Mouse (Mus musculus) CH12.LX (cell line): Measurements from ENCODE around the gene Zfp518b. TPM values are rescaled to one million over a fixed set of nuclear protein-coding genes. Genes with fewer than 3 reads are reported as not detected.

Source experiments
- DNase-seq: peaks from one replicate; pipeline ENCODE4 v3.0.0-alpha.2; 2013; ENCODE audit errors: extremely low read depth
- H3K27ac ChIP-seq: 2 replicates; pipeline ENCODE4 v1.5.1; 2012; ENCODE audit warnings: low read depth, mild to moderate bottlenecking, control low read depth, moderate library complexity; ENCODE audit not compliant: insufficient read depth
- H3K27me3 ChIP-seq: replicated peaks from 2 replicates; pipeline ENCODE3; 2012; ENCODE audit warnings: inconsistent platforms
- H3K36me3 ChIP-seq, 2 experiments: replicated peaks in 1 of 2; 2 replicates each; pipeline versions ENCODE3 to v1.6.1; 2012; ENCODE audit warnings: inconsistent platforms in 1 of 2, low read length in 1 of 2, mild to moderate bottlenecking in 1 of 2, mixed read lengths in 1 of 2, moderate library complexity in 1 of 2; ENCODE audit not compliant: control insufficient read depth in 1 of 2, insufficient read depth in 1 of 2
- H3K4me1 ChIP-seq, 2 experiments: 2 replicates each; pipeline ENCODE4 v1.6.1; 2012; ENCODE audit warnings: inconsistent platforms in 1 of 2, moderate library complexity in 1 of 2; ENCODE audit not compliant: insufficient read depth in 2 of 2, control insufficient read depth in 1 of 2
- H3K4me2 ChIP-seq: 2 replicates; pipeline ENCODE4 v1.6.1; 2012; ENCODE audit warnings: low read depth, mild to moderate bottlenecking, control low read depth; ENCODE audit not compliant: poor library complexity, insufficient read depth, severe bottlenecking
- H3K4me3 ChIP-seq, 3 experiments: fragments of 150-350 bp in 1 of 3; sonication (generic) in 1 of 3; replicated peaks in 1 of 3; 2 replicates each; pipeline versions ENCODE3 to v1.5.1; 2011 to 2012; ENCODE audit warnings: low read depth in 2 of 3, low read length in 2 of 3, mild to moderate bottlenecking in 2 of 3, moderate library complexity in 2 of 3, control low read depth in 1 of 3, improper control_type of control experiment in 1 of 3, inconsistent platforms in 1 of 3, mixed read lengths in 1 of 3; ENCODE audit not compliant: poor library complexity in 1 of 3
- H3K79me2 ChIP-seq: replicated peaks from 2 replicates; pipeline ENCODE4 v1.6.1; 2012; ENCODE audit warnings: mild to moderate bottlenecking, moderate library complexity; ENCODE audit not compliant: control insufficient read depth, poor library complexity, insufficient read depth, severe bottlenecking; ENCODE audit errors: extremely low read depth
- H3K9ac ChIP-seq: 2 replicates; pipeline ENCODE4 v1.6.1; 2012; ENCODE audit warnings: low read depth, mild to moderate bottlenecking, control low read depth, moderate library complexity; ENCODE audit not compliant: insufficient read depth
- H3K9me3 ChIP-seq: replicated peaks from 2 replicates; pipeline ENCODE3; 2012; ENCODE audit warnings: low read length, inconsistent platforms, mixed read lengths
- CHD1 ChIP-seq: IDR thresholded peaks from 2 replicates; pipeline ENCODE4 v1.6.1; 2012; ENCODE audit warnings: low read depth, low read length, improper control_type of control experiment, inconsistent platforms
- CTCF ChIP-seq, 2 experiments: IDR thresholded peaks in 1 of 2; conservative IDR thresholded peaks in 1 of 2; 2 replicates each; pipeline ENCODE4 v1.5.1; 2011 to 2012; ENCODE audit warnings: low read depth in 2 of 2, low read length in 2 of 2, improper control_type of control experiment in 1 of 2, inconsistent platforms in 1 of 2, mild to moderate bottlenecking in 1 of 2, moderate library complexity in 1 of 2
- E2F4 ChIP-seq: IDR thresholded peaks from 2 replicates; pipeline ENCODE4 v1.6.1; 2011; ENCODE audit warnings: low read depth, low read length, improper control_type of control experiment; ENCODE audit not compliant: insufficient replicate concordance
- ELF1 ChIP-seq: IDR thresholded peaks from 2 replicates; pipeline ENCODE4 v1.6.1; 2014; ENCODE audit warnings: low read depth, mild to moderate bottlenecking, inconsistent platforms, low read length, improper control_type of control experiment
- EP300 ChIP-seq: IDR thresholded peaks from 2 replicates; pipeline ENCODE4 v1.6.1; 2011; ENCODE audit warnings: low read length, improper control_type of control experiment
- ETS1 ChIP-seq: conservative IDR thresholded peaks from 2 replicates; pipeline ENCODE4 v1.6.1; 2012; ENCODE audit warnings: low read depth, mild to moderate bottlenecking, inconsistent platforms, low read length, improper control_type of control experiment, moderate library complexity
- HCFC1 ChIP-seq: IDR thresholded peaks from 2 replicates; pipeline ENCODE4 v1.6.1; 2012; ENCODE audit warnings: low read depth, mild to moderate bottlenecking, inconsistent platforms, low read length, improper control_type of control experiment
- JUN ChIP-seq: IDR thresholded peaks from 2 replicates; pipeline ENCODE4 v1.6.1; 2011; ENCODE audit warnings: low read depth, mild to moderate bottlenecking, low read length, improper control_type of control experiment, moderate library complexity; ENCODE audit not compliant: insufficient read depth
- JUND ChIP-seq: conservative IDR thresholded peaks from 2 replicates; pipeline ENCODE4 v1.6.1; 2011; ENCODE audit warnings: low read depth, low read length, improper control_type of control experiment
- KAT2A ChIP-seq: IDR thresholded peaks from 2 replicates; pipeline ENCODE4 v1.6.1; 2012; ENCODE audit warnings: low read length, improper control_type of control experiment, inconsistent platforms; ENCODE audit not compliant: insufficient replicate concordance
- MAX ChIP-seq: IDR thresholded peaks from 2 replicates; pipeline ENCODE4 v1.6.1; 2011; ENCODE audit warnings: low read length, improper control_type of control experiment
- MAZ ChIP-seq: IDR thresholded peaks from 2 replicates; pipeline ENCODE4 v1.6.1; 2012; ENCODE audit warnings: low read depth, mild to moderate bottlenecking, inconsistent platforms, low read length, improper control_type of control experiment, moderate library complexity
- MEF2A ChIP-seq: IDR thresholded peaks from 2 replicates; pipeline ENCODE4 v1.6.1; 2014; ENCODE audit warnings: low read depth, mild to moderate bottlenecking, inconsistent platforms, low read length, improper control_type of control experiment, borderline replicate concordance
- NELFE ChIP-seq: IDR thresholded peaks from 2 replicates; pipeline ENCODE4 v1.6.1; 2011; ENCODE audit warnings: low read depth, low read length, improper control_type of control experiment
- NRF1 ChIP-seq: IDR thresholded peaks from 2 replicates; pipeline ENCODE4 v1.6.1; 2014; ENCODE audit warnings: low read depth, mild to moderate bottlenecking, inconsistent platforms, low read length, improper control_type of control experiment, moderate library complexity
- POLR2A ChIP-seq: IDR thresholded peaks from 2 replicates; pipeline ENCODE4 v1.6.1; 2011; ENCODE audit warnings: low read depth, mild to moderate bottlenecking, improper control_type of control experiment, low read length
- POLR2AphosphoS2 ChIP-seq: IDR thresholded peaks from 2 replicates; pipeline ENCODE4 v1.6.1; 2011; ENCODE audit warnings: low read depth, low read length, improper control_type of control experiment
- RCOR1 ChIP-seq: conservative IDR thresholded peaks from 2 replicates; pipeline ENCODE4 v1.6.1; 2012; ENCODE audit warnings: low read depth, mild to moderate bottlenecking, inconsistent platforms, low read length, improper control_type of control experiment
- SIN3A ChIP-seq: IDR thresholded peaks from 2 replicates; pipeline ENCODE4 v1.6.1; 2012; ENCODE audit warnings: low read length, improper control_type of control experiment, inconsistent platforms
- SMC3 ChIP-seq: IDR thresholded peaks from 2 replicates; pipeline ENCODE4 v1.6.1; 2011; ENCODE audit warnings: low read depth, low read length, improper control_type of control experiment
- TBP ChIP-seq: conservative IDR thresholded peaks from 2 replicates; pipeline ENCODE4 v1.6.1; 2011; ENCODE audit warnings: low read depth, low read length, improper control_type of control experiment
- TCF12 ChIP-seq: IDR thresholded peaks from 2 replicates; pipeline ENCODE4 v1.6.1; 2014; ENCODE audit warnings: low read depth, mild to moderate bottlenecking, inconsistent platforms, low read length, improper control_type of control experiment
- UBTF ChIP-seq: IDR thresholded peaks from 2 replicates; pipeline ENCODE4 v1.6.1; 2012; ENCODE audit warnings: low read depth, mild to moderate bottlenecking, inconsistent platforms, low read length, improper control_type of control experiment, moderate library complexity
- USF2 ChIP-seq: conservative IDR thresholded peaks from 2 replicates; pipeline ENCODE4 v1.6.1; 2011; ENCODE audit warnings: low read depth, low read length, improper control_type of control experiment
- ZC3H11A ChIP-seq: IDR thresholded peaks from 2 replicates; pipeline ENCODE4 v1.6.1; 2012; ENCODE audit warnings: low read depth, mild to moderate bottlenecking, inconsistent platforms, low read length, improper control_type of control experiment
- ZKSCAN1 ChIP-seq: IDR thresholded peaks from 2 replicates; pipeline ENCODE4 v1.6.1; 2012; ENCODE audit warnings: low read depth, inconsistent platforms, low read length, improper control_type of control experiment, borderline replicate concordance
- dilution Hi-C: fragments of 300-500 bp; cut with MboI; formaldehyde crosslinking; loops from 2 replicates; pipeline ENCODE4 v1.14.3; 2020; ENCODE audit warnings: low sequenced_read_pairs; ENCODE audit not compliant: extremely low pct_unique_long_range_greater_than_20kb, extremely low pct_ligation_motif_present
- in situ Hi-C: fragments of 300-500 bp; cut with MboI; formaldehyde crosslinking; loops from 3 replicates; pipeline ENCODE4 v1.14.3; 2019; ENCODE audit warnings: low sequenced_read_pairs, low pct_ligation_motif_present, low pct_unique_long_range_greater_than_20kb, mixed read lengths
- polyA plus RNA-seq: library from polyadenylated mRNA; unstranded; fragments of >175 nt; gene quantifications from 2 replicates; pipeline ENCODE4 v1.2.1, GENCODE M21; 2012; ENCODE audit warnings: low read depth; ENCODE audit not compliant: insufficient read length
- total RNA-seq, 2 experiments: library from RNA; depleted of rRNA; stranded (reverse); fragments of 300-350 nt in 1 of 2; fragments of >200 nt in 1 of 2; gene quantifications; 2 replicates each; pipeline ENCODE4 v1.2.3; 2012 to 2014

Zfp518b gene
- total and polyA plus RNA-seq, 3 experiments, result not detected

DNA sequence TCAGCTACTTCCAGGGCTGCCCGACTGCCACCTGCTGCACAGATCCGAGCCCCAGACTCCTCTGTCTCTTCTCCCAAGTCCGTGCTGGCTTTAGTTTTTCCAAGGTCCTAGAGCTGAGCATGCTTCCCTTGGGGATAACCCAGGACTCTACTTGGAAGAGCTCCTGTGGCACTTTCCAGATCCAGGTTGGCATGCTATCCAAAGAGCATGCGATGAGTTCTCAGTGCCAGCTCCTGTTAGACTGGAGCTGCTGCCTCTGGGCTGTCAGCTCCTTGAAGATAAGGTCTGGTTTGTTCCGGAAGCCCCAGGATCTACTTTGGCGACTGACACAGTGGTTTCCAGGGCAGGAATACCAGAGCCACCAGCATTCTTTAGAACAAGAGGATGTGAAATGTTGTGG lies 4.6 kb upstream of the Zfp518b start:
- TF ChIP-seq CHD1 (no peak), SMC3 (no peak), POLR2AphosphoS2 (no peak), E2F4 (no peak), MAX (no peak), ETS1 (no peak), UBTF (no peak), KAT2A (no peak), EP300 (no peak), ZC3H11A (no peak), CTCF (conservative IDR thresholded peaks at IDR 0.05 in 1 of 2, IDR thresholded peaks at IDR 0.05 in 1 of 2; ENCODE audit: low read depth in 2 of 2, low read length in 2 of 2) (no peak), HCFC1 (no peak), TBP (no peak), NELFE (no peak), ZKSCAN1 (no peak), JUN (no peak), USF2 (no peak), ELF1 (no peak), SIN3A (no peak)
- dilution Hi-C loops, result no loop called here
- no peaks in the 10 kb centered on the region for H3K36me3 ChIP-seq
- in situ Hi-C loops, result no loop called here
- DNase-seq, result no peak
- H3K27ac ChIP-seq, result no peak overlapping the region
- no peak overlapping the region for H3K4me3 ChIP-seq
- H3K79me2 ChIP-seq, result no peaks in the 10 kb centered on the region
- peaks cover 0 to 4% of the 10 kb centered on the region in 2 experiments; a peak in 1 of 4 replicates for H3K4me1 ChIP-seq
- no peak overlapping the region for H3K9ac ChIP-seq
- no peak overlapping the region for H3K4me2 ChIP-seq
- no peaks in the 10 kb centered on the region for H3K9me3 ChIP-seq
- no peaks in the 10 kb centered on the region for H3K27me3 ChIP-seq

DNA sequence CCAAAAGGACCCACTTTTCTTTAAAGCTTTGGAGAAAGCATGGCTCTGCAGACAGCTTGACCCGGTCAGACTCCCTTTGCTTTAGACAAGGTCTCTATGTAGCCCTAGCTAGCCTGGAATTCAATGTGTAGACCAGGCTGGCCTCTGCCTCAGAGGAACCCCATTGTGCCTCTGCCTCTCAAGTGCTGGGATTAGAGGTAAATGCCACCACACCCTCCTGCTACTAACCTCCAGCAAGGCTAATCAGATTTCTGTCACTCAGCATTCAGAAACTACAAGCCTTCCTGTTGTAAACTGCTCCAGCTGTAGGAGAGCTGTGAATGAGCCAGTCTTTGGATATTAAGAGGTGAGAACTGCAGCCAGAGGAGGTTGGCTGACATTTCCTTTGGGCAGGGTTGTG lies 3.1 kb upstream of the Zfp518b start:
- H3K79me2 ChIP-seq, result no peaks in the 10 kb centered on the region
- DNase-seq, result no peak
- no peaks in the 10 kb centered on the region for H3K27me3 ChIP-seq
- H3K4me1 ChIP-seq, result peaks cover 0 to 4% of the 10 kb centered on the region in 2 experiments; a peak in 1 of 4 replicates
- no peak for TF ChIP-seq POLR2A
- TF ChIP-seq UBTF, result no peak
- no peak for TF ChIP-seq JUN
- no peak for TF ChIP-seq NRF1
- TF ChIP-seq SIN3A, result no peak
- TF ChIP-seq MAZ, result no peak
- TF ChIP-seq E2F4, result no peak
- TF ChIP-seq TBP, result no peak
- no peak for TF ChIP-seq EP300
- no peak for TF ChIP-seq NELFE
- no peak for TF ChIP-seq HCFC1
- TF ChIP-seq TCF12, result no peak
- no peak for TF ChIP-seq MAX
- no peak for TF ChIP-seq MEF2A
- no peak for TF ChIP-seq CTCF (conservative IDR thresholded peaks at IDR 0.05 in 1 of 2, IDR thresholded peaks at IDR 0.05 in 1 of 2; ENCODE audit: low read depth in 2 of 2, low read length in 2 of 2)
- TF ChIP-seq RCOR1, result no peak
- no peak for TF ChIP-seq JUND
- TF ChIP-seq, all 38 proteins: peak for 0
- Histone ChIP-seq H3K36me3 (no peaks in the 10 kb centered on the region), H3K4me2 (no peak overlapping the region), H3K9me3 (no peaks in the 10 kb centered on the region), H3K9ac (no peak overlapping the region), H3K4me3 (no peak overlapping the region), H3K27ac (no peak overlapping the region)
- dilution Hi-C loops, result no loop called here
- in situ Hi-C loops, result no loop called here
